Mouse (Mus musculus) stomach, postnatal 0 days (tissue): ENCODE measurements around the gene Krt12.

ENCODE experiments used
- CTCF ChIP-seq: IDR thresholded peaks from 2 replicates; pipeline ENCODE4 v1.5.1; 2016; ENCODE audit warnings: antibody characterized with exemption, low read depth, mild to moderate bottlenecking, moderate library complexity
- EP300 ChIP-seq: optimal IDR thresholded peaks from 2 replicates; pipeline ENCODE3; 2016; ENCODE audit warnings: antibody characterized with exemption

GRCm38 (mm10) chr11:99469228-99469627, 47.2 kb upstream of the Krt12 start:
- TF ChIP-seq CTCF (no peak), EP300 (no peak)
